15 mouse cellular contexts compared by ENCODE assay signal in the genomic region with DNA sequence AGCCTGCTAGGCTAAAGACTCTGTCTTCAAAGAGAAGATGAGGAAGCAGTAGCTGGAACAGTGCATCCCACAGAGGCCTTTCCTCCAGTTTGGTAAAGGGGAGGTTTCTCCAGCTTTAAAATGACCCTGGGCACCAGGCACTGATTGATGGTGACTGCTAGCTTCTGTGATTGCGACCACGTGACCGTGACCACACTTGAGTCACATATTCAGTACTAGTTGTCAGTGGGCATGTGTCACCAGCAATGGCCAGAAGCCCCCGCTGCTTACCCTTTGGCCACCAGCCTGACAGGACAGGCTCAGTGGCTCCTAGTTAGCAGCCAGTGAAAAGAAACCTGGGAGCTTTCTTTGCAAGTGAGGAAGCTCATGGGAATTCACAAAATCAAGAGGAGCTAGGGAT. TPM values are rescaled to one million over a fixed set of nuclear protein-coding genes. Genes with fewer than 3 reads are reported as not detected.
DNase-seq lines count a peak whose midpoint lies in the region; ATAC-seq and TF ChIP-seq lines count a peak whose summit lies in the region.
"Had no signal": no experiment of that assay in that cellular context is flagged by ENCODE, and none has a peak within 500 bp of the region (broad histone marks: within the 10 kb centered on the region; RNA-seq: fewer than 3 reads in every experiment).

No protein-coding gene starts in this region.

- H3K4me2 ChIP-seq in kidney, embryonic 15.5 days: no peak overlapping the region
- no peak overlapping the region for H3K4me2 ChIP-seq in kidney, embryonic 16.5 days (replicated peaks; ENCODE audit: low read depth, low read length)
- no peak overlapping the region for H3K4me2 ChIP-seq in CH12.LX (ENCODE audit: insufficient read depth, low read depth, poor library complexity, severe bottlenecking)
- H3K4me2 ChIP-seq in myocyte (ENCODE audit: low read depth): peak overlapping the region; percentile 61
- H3K4me2 ChIP-seq: embryonic facial prominence, embryonic 12.5 days; forebrain, embryonic 15.5 days; intestine, embryonic 15.5 days had no signal

- H3K4me1 ChIP-seq in kidney, embryonic 15.5 days: peaks cover 54% of the 10 kb centered on the region
- peaks cover 45% of the 10 kb centered on the region for H3K4me1 ChIP-seq in kidney, embryonic 16.5 days (ENCODE audit: insufficient read depth, low read length)
- H3K4me1 ChIP-seq in CH12.LX (ENCODE audit: control insufficient read depth in 1 of 2, insufficient read depth in 2 of 2): peaks cover 20 to 49% of the 10 kb centered on the region in 2 experiments

- no peak for TF ChIP-seq RAD21 in CH12.LX (IDR thresholded peaks at IDR 0.05; ENCODE audit: low read depth, low read length)

- H3K27me3 ChIP-seq in kidney, embryonic 15.5 days: no peaks in the 10 kb centered on the region
- no peaks in the 10 kb centered on the region for H3K27me3 ChIP-seq in kidney, embryonic 16.5 days (ENCODE audit: insufficient read depth, low read length)
- H3K27me3 ChIP-seq in CH12.LX (replicated peaks) (no peaks in the 10 kb centered on the region), myocyte (ENCODE audit: control insufficient read depth, insufficient read depth, insufficient read length) (no peaks in the 10 kb centered on the region)
- H3K27me3 ChIP-seq: embryonic facial prominence, embryonic 12.5 days; forebrain, embryonic 15.5 days; intestine, embryonic 15.5 days had no signal

- TF ChIP-seq POLR2A in CH12.LX (IDR thresholded peaks at IDR 0.05; ENCODE audit: low read depth, low read length) (no peak), myocyte (IDR thresholded peaks at IDR 0.05; ENCODE audit: insufficient read length, low read depth) (no peak)

- no peak for TF ChIP-seq CTCF in CH12.LX (conservative IDR thresholded peaks at IDR 0.05 in 1 of 2, IDR thresholded peaks at IDR 0.05 in 1 of 2; ENCODE audit: low read depth in 2 of 2, low read length in 2 of 2)

- H3K79me2 ChIP-seq in CH12.LX (replicated peaks; ENCODE audit: control insufficient read depth, extremely low read depth, insufficient read depth, poor library complexity, severe bottlenecking) (no peaks in the 10 kb centered on the region), myocyte (ENCODE audit: control insufficient read depth, insufficient read depth) (no peaks in the 10 kb centered on the region)

- H3ac ChIP-seq in myocyte (ENCODE audit: control insufficient read depth, insufficient read length): no peak overlapping the region

- ATAC-seq in kidney, embryonic 15.5 days (replicated peaks; ENCODE audit: low FRiP score): peak; percentile 20; the same call in 1 of the 2 replicates
- ATAC-seq in kidney, embryonic 16.5 days (ENCODE audit: low FRiP score, low TSS enrichment): no peak
- ATAC-seq in cerebellum, adult (ENCODE audit: insufficient number of reproducible peaks, low FRiP score, low TSS enrichment): no peak
- ATAC-seq: forebrain, embryonic 15.5 days; intestine, embryonic 15.5 days had no signal

- DNase-seq in CH12.LX (ENCODE audit: extremely low read depth): no peak
- DNase-seq in adrenal gland, postnatal 10 days: peak; percentile 75
- no peak for DNase-seq in right cerebral cortex, postnatal 4 days
- DNase-seq: cerebellum, postnatal 14 days; liver had no signal

- dilution Hi-C loops in CH12.LX (cut with MboI; ENCODE audit: extremely low pct_ligation_motif_present, extremely low pct_unique_long_range_greater_than_20kb, low sequenced_read_pairs): no loop called here

- H3K9ac ChIP-seq in kidney, embryonic 15.5 days: no peak overlapping the region
- no peak overlapping the region for H3K9ac ChIP-seq in kidney, embryonic 16.5 days (replicated peaks; ENCODE audit: low read length)
- H3K9ac ChIP-seq in CH12.LX (ENCODE audit: insufficient read depth, low read depth): no peak overlapping the region
- H3K9ac ChIP-seq: embryonic facial prominence, embryonic 12.5 days; forebrain, embryonic 15.5 days; intestine, embryonic 15.5 days had no signal

- in situ Hi-C loops in CH12.LX (cut with MboI; ENCODE audit: low pct_ligation_motif_present, low pct_unique_long_range_greater_than_20kb, low sequenced_read_pairs): loop anchor here (25.0 kb wide), 1 partner anchor 684 kb away; no protein-coding TSS in a partner anchor

- no peak overlapping the region for H3K4me3 ChIP-seq in kidney, embryonic 15.5 days (replicated peaks)
- no peak overlapping the region for H3K4me3 ChIP-seq in kidney, embryonic 16.5 days (ENCODE audit: low read length)
- H3K4me3 ChIP-seq in CH12.LX (replicated peaks in 1 of 3; ENCODE audit: low read depth in 2 of 3, low read length in 2 of 3, poor library complexity in 1 of 3) (no peak overlapping the region), myocyte (no peak overlapping the region)
- H3K4me3 ChIP-seq: embryonic facial prominence, embryonic 12.5 days; forebrain, embryonic 15.5 days; hindbrain, embryonic 10.5 days; intestine, embryonic 15.5 days had no signal

- no peaks in the 10 kb centered on the region for H3K9me3 ChIP-seq in kidney, embryonic 15.5 days (replicated peaks)
- H3K9me3 ChIP-seq in kidney, embryonic 16.5 days (ENCODE audit: low read length): no peaks in the 10 kb centered on the region
- peaks cover 6% of the 10 kb centered on the region for H3K9me3 ChIP-seq in CH12.LX (replicated peaks; ENCODE audit: low read length)
- H3K9me3 ChIP-seq: embryonic facial prominence, embryonic 12.5 days; forebrain, embryonic 15.5 days; hindbrain, embryonic 10.5 days; intestine, embryonic 15.5 days had no signal

- 0 out of 2 replicates have a peak overlapping the region, but pooled peaks have one; percentile 7 for H3K27ac ChIP-seq in kidney, embryonic 15.5 days
- no peak overlapping the region for H3K27ac ChIP-seq in kidney, embryonic 16.5 days (ENCODE audit: low read length)
- no peak overlapping the region for H3K27ac ChIP-seq in CH12.LX (ENCODE audit: insufficient read depth, low read depth)
- H3K27ac ChIP-seq: embryonic facial prominence, embryonic 12.5 days; forebrain, embryonic 15.5 days; hindbrain, embryonic 10.5 days; intestine, embryonic 15.5 days had no signal

- 53% methylated on average over 4 of the region's 4 CpGs for WGBS in kidney, embryonic 15.5 days
- WGBS in kidney, embryonic 16.5 days: 39% methylated on average over 4 of the region's 4 CpGs

- no peaks in the 10 kb centered on the region for H3K36me3 ChIP-seq in kidney, embryonic 15.5 days
- no peaks in the 10 kb centered on the region for H3K36me3 ChIP-seq in kidney, embryonic 16.5 days (ENCODE audit: insufficient read depth, low read length)
- H3K36me3 ChIP-seq in CH12.LX (replicated peaks in 1 of 2; ENCODE audit: control insufficient read depth in 1 of 2, insufficient read depth in 1 of 2, low read length in 1 of 2): peaks cover 0 to 14% of the 10 kb centered on the region in 2 experiments
- no peaks in the 10 kb centered on the region for H3K36me3 ChIP-seq in myocyte (ENCODE audit: control insufficient read depth, insufficient read depth)
- H3K36me3 ChIP-seq: embryonic facial prominence, embryonic 12.5 days; forebrain, embryonic 15.5 days; intestine, embryonic 15.5 days had no signal

- TF ChIP-seq EP300 in CH12.LX (IDR thresholded peaks at IDR 0.05; ENCODE audit: low read length): no peak

TF ChIP-seq in CH12.LX, 34 proteins besides CTCF, POLR2A, EP300 and RAD21 (continues in another document):
- TF ChIP-seq USF2 (conservative IDR thresholded peaks at IDR 0.05; ENCODE audit: low read depth, low read length): peak; percentile 20; the same call in 1 of the 2 replicates

TF ChIP-seq in myocyte, 11 proteins besides CTCF, POLR2A, EP300 and RAD21 (continues in another document):
- peak; percentile 89 for TF ChIP-seq USF1 (IDR thresholded peaks at IDR 0.05; ENCODE audit: low read depth)
- no peak for TF ChIP-seq E2F4 (IDR thresholded peaks at IDR 0.05; ENCODE audit: insufficient read depth)

RNA-seq across cellular contexts. Expression of gene Mylk2, which starts 7.6 kb away (rescaled TPM):
- polyA plus RNA-seq in kidney, embryonic 15.5 days (2015; fragmentation: Nextera tagmentation; extraction: Ambion mirVana): 0.43 and 0.77 TPM in 2 replicates
- 0.32 and 0.42 TPM in 2 replicates for polyA plus RNA-seq in kidney, embryonic 16.5 days (2015; fragmentation: Nextera tagmentation; extraction: Ambion mirVana)
- total RNA-seq in CH12.LX (2012; rRNA removed) (0.47 and 0.97 TPM in 2 replicates), CH12.LX (2014; rRNA removed) (1.3 TPM in 2 replicates)
- polyA plus RNA-seq in CH12.LX (2012; ENCODE audit: insufficient read length, low read depth) (2.4 TPM in 2 replicates), myocyte (2012; fragmentation: generic; extraction: Trizol) (8.2 TPM)
- 1 to 10 TPM; 3.1 to 6.3 TPM for total RNA-seq in adrenal gland, postnatal 10 days (2021)
- total RNA-seq: left cerebral cortex, adult 18-20 months; monocyte, adult 5-6 weeks had no signal
- polyA plus RNA-seq: forebrain, embryonic 15.5 days had no signal

RNA-seq across cellular contexts. Expression of gene Foxs1, which starts 29.4 kb away (rescaled TPM):
- 5.1 and 6.9 TPM in 2 replicates for polyA plus RNA-seq in kidney, embryonic 15.5 days (2015; fragmentation: Nextera tagmentation; extraction: Ambion mirVana)
- 7.5 and 8.3 TPM in 2 replicates for polyA plus RNA-seq in kidney, embryonic 16.5 days (2015; fragmentation: Nextera tagmentation; extraction: Ambion mirVana)
- total RNA-seq in CH12.LX (2012; rRNA removed) (6.1 and 7.1 TPM in 2 replicates), CH12.LX (2014; rRNA removed) (7.8 and 9.1 TPM in 2 replicates)
- polyA plus RNA-seq in CH12.LX (2012; ENCODE audit: insufficient read length, low read depth) (7.6 and 9.5 TPM in 2 replicates), myocyte (2012; fragmentation: generic; extraction: Trizol) (31.3 TPM)
- total RNA-seq in adrenal gland, postnatal 10 days (2021): 1 to 10 TPM; 5.4 to 5.7 TPM
- total RNA-seq: monocyte, adult 5-6 weeks had no signal

RNA-seq across cellular contexts. Expression of gene Dusp15, which starts 47.9 kb away (rescaled TPM):
- polyA plus RNA-seq in kidney, embryonic 15.5 days (2015; fragmentation: Nextera tagmentation; extraction: Ambion mirVana): 3.0 and 3.1 TPM in 2 replicates
- 3.1 TPM in 2 replicates for polyA plus RNA-seq in kidney, embryonic 16.5 days (2015; fragmentation: Nextera tagmentation; extraction: Ambion mirVana)
- total RNA-seq in CH12.LX (2012; rRNA removed) (0.08 TPM in 1 of 2 replicates, not detected in the other), CH12.LX (2014; rRNA removed) (not detected in 2 replicates)
- polyA plus RNA-seq in CH12.LX (2012; ENCODE audit: insufficient read length, low read depth) (0.13 and 0.16 TPM in 2 replicates), myocyte (2012; fragmentation: generic; extraction: Trizol) (0.02 TPM)
- 1 to 10 TPM; 3.1 to 4.3 TPM for total RNA-seq in adrenal gland, postnatal 10 days (2021)
- total RNA-seq: monocyte, adult 5-6 weeks had no signal

RNA-seq across cellular contexts. Expression of gene Tpx2, which starts 55.8 kb away (rescaled TPM):
- 88.5 and 98.2 TPM in 2 replicates for polyA plus RNA-seq in kidney, embryonic 15.5 days (2015; fragmentation: Nextera tagmentation; extraction: Ambion mirVana)
- polyA plus RNA-seq in kidney, embryonic 16.5 days (2015; fragmentation: Nextera tagmentation; extraction: Ambion mirVana): 83.9 and 97.6 TPM in 2 replicates
- total RNA-seq in CH12.LX (2012; rRNA removed) (66.1 and 70.9 TPM in 2 replicates), CH12.LX (2014; rRNA removed) (98.0 and 105 TPM in 2 replicates)
- polyA plus RNA-seq in CH12.LX (2012; ENCODE audit: insufficient read length, low read depth) (123 and 127 TPM in 2 replicates), myocyte (2012; fragmentation: generic; extraction: Trizol) (26.3 TPM)
- total RNA-seq in adrenal gland, postnatal 10 days (2021): 10 to 100 TPM; 18.4 to 21.4 TPM

RNA-seq across cellular contexts. Expression of gene Ttll9, which starts 58.7 kb away (rescaled TPM):
- 1.1 and 1.6 TPM in 2 replicates for polyA plus RNA-seq in kidney, embryonic 15.5 days (2015; fragmentation: Nextera tagmentation; extraction: Ambion mirVana)
- polyA plus RNA-seq in kidney, embryonic 16.5 days (2015; fragmentation: Nextera tagmentation; extraction: Ambion mirVana): 1.2 and 1.3 TPM in 2 replicates
- total RNA-seq in CH12.LX (2012; rRNA removed): 1.4 and 1.7 TPM in 2 replicates
- 1.5 and 1.6 TPM in 2 replicates for total RNA-seq in CH12.LX (2014; rRNA removed)
- polyA plus RNA-seq in CH12.LX (2012; ENCODE audit: insufficient read length, low read depth): 1.7 and 1.9 TPM in 2 replicates
- total RNA-seq in adrenal gland, postnatal 10 days (2021): under 1 TPM; 0.27 to 0.79 TPM
- polyA plus RNA-seq in myocyte (2012; fragmentation: generic; extraction: Trizol): not detected
- total RNA-seq: monocyte, adult 5-6 weeks had no signal
